Mouse (Mus musculus): Measurements from ENCODE around the gene Med21. TPM values are rescaled to one million over a fixed set of nuclear protein-coding genes. Genes with fewer than 3 reads are reported as not detected.
A peak's percentile ranks its signal among the peaks of the same experiment; 100 is the strongest.

Med21 gene
- total RNA-seq, 2 experiments from 2014 or later, result 64.9 to 68.6 TPM

- DNase-seq, result no peak
Observed at GRCm38 (mm10) chr6:146640068-146640965, 2.0 kb upstream of the Med21 start.

GRCm38 (mm10) chr6:146640991-146641390 lies 1.4 kb upstream of the Med21 start:
- DNase-seq, result no peak

GRCm38 (mm10) chr6:146641621-146642210 lies 631 bp upstream of the Med21 start:
- no peak for DNase-seq

GRCm38 (mm10) chr6:146643184-146643570 lies 830 bp downstream of the Med21 start:
- peak in 1 of 2 experiments; percentile 32 for DNase-seq

GRCm38 (mm10) chr6:146650013-146650412 lies 7.7 kb downstream of the Med21 start:
- no peak for DNase-seq

- no peak for DNase-seq
Observed at GRCm38 (mm10) chr6:146651431-146651830, 9.1 kb downstream of the Med21 start.

- no peak for DNase-seq
Observed at GRCm38 (mm10) chr6:146653197-146653596, 10.8 kb downstream of the Med21 start.

- no peak for DNase-seq
Observed at GRCm38 (mm10) chr6:146660591-146660990, 18.2 kb downstream of the Med21 start.

- no peak for DNase-seq
Observed at GRCm38 (mm10) chr6:146661655-146662054, 19.3 kb downstream of the Med21 start.

GRCm38 (mm10) chr6:146662679-146663078 lies 20.3 kb downstream of the Med21 start:
- peak; percentile 65 to 71 for DNase-seq

GRCm38 (mm10) chr6:146664116-146664515 lies 21.8 kb downstream of the Med21 start:
- DNase-seq, result peak; percentile 74 to 78

GRCm38 (mm10) chr6:146664917-146665316 lies 22.6 kb downstream of the Med21 start:
- no peak for DNase-seq

GRCm38 (mm10) chr6:146665408-146665807 lies 23.1 kb downstream of the Med21 start:
- no peak for DNase-seq

GRCm38 (mm10) chr6:146666811-146667210 lies 24.5 kb downstream of the Med21 start:
- no peak for DNase-seq

GRCm38 (mm10) chr6:146668606-146669005 lies 26.3 kb downstream of the Med21 start:
- no peak for DNase-seq

- DNase-seq, result no peak
Observed at GRCm38 (mm10) chr6:146670956-146671855, 28.9 kb downstream of the Med21 start.

GRCm38 (mm10) chr6:146672106-146672505 lies 29.8 kb downstream of the Med21 start:
- DNase-seq, result no peak

GRCm38 (mm10) chr6:146673696-146674095 lies 31.3 kb downstream of the Med21 start:
- DNase-seq, result no peak

- no peak for DNase-seq
Observed at GRCm38 (mm10) chr6:146674420-146674819, 32.1 kb downstream of the Med21 start.

- DNase-seq, result no peak
Observed at GRCm38 (mm10) chr6:146674881-146675536, 32.7 kb downstream of the Med21 start.

- no peak for DNase-seq
Observed at GRCm38 (mm10) chr6:146676904-146677303, 34.6 kb downstream of the Med21 start.

Measured in adrenal gland, postnatal 36 days (tissue).